Mouse (Mus musculus): ENCODE data around the gene Igf1r.

DNA sequence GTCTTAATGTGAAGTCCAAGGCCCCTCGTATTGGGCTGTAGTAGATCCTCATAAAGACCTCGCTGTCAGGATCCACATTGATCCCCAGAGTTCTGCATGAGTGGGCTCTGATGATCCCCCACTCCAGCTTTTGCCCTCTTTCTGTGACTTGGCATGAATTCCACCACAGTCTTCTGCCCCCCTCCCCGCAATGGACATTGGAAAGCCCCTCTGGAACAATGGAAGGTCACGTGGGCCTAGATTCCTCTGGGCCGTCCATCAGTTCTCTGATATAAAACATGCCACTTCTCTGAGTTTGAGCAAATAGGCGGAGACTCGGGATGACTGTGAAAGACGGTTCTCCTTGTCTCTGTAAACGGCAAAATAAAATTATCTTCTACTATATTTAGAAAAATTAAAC lies 8.1 kb downstream of the Igf1r start:
- TF ChIP-seq TAL1 (IDR thresholded peaks at IDR 0.05; ENCODE audit: low read length), result no peak
- TF ChIP-seq GATA1 (IDR thresholded peaks at IDR 0.05; ENCODE audit: low read length), result no peak
